Mouse (Mus musculus) mouse embryonic stem cell (cell line): ENCODE results near the gene Gpx2.

Experiments used
- in situ Hi-C, 2 experiments: fragments of 300-500 bp; cut with MboI; formaldehyde crosslinking; loops; 1 replicate in 1 of 2; 3 replicates in 1 of 2; pipeline ENCODE4 v1.14.3; 2019 to 2020; ENCODE audit warnings: low sequenced_read_pairs in 2 of 2, low pct_unique_long_range_greater_than_20kb in 1 of 2, mixed read lengths in 1 of 2; ENCODE audit not compliant: unreplicated experiment in 1 of 2

Gene Gpx2

GRCm38 (mm10) chr12:76795350-76795749, at the start of gene Gpx2:
Gpx2 (minus strand) TSS chr12:76795554.
- in situ Hi-C loops: no loop called here

GRCm38 (mm10) chr12:76844346-76845061, 49.1 kb upstream of the Gpx2 start:
- in situ Hi-C loops: no loop called here

GRCm38 (mm10) chr12:76840081-76840480, 44.7 kb upstream of the Gpx2 start:
- in situ Hi-C loops: no loop called here

- in situ Hi-C loops: loop anchor here in 1 of 2 experiments (10.0 kb wide), 1 partner anchor 156 kb away; no protein-coding TSS in a partner anchor
Measured at GRCm38 (mm10) chr12:76839298-76839697, 43.9 kb upstream of the Gpx2 start.

- in situ Hi-C loops: loop anchor here in 1 of 2 experiments (10.0 kb wide), 1 partner anchor 157 kb away; no protein-coding TSS in a partner anchor
Measured at GRCm38 (mm10) chr12:76837844-76838650, 42.7 kb upstream of the Gpx2 start.

- in situ Hi-C loops: loop anchor here in 1 of 2 experiments (10.0 kb wide), 1 partner anchor 158 kb away; no protein-coding TSS in a partner anchor
Measured at GRCm38 (mm10) chr12:76837101-76837843, 41.9 kb upstream of the Gpx2 start.

GRCm38 (mm10) chr12:76832704-76833103, 37.4 kb upstream of the Gpx2 start:
- in situ Hi-C loops: loop anchor here in 1 of 2 experiments (10.0 kb wide), 1 partner anchor 162 kb away; no protein-coding TSS in a partner anchor

- in situ Hi-C loops: no loop called here
Measured at GRCm38 (mm10) chr12:76825283-76825682, 29.9 kb upstream of the Gpx2 start.

GRCm38 (mm10) chr12:76822651-76823041, 27.3 kb upstream of the Gpx2 start, which contains the start of gene Rab15:
Rab15 (minus strand) TSS chr12:76822908.
- in situ Hi-C loops: no loop called here

- in situ Hi-C loops: no loop called here
Measured at GRCm38 (mm10) chr12:76822002-76822650, 26.8 kb upstream of the Gpx2 start.

GRCm38 (mm10) chr12:76820615-76821014, 25.3 kb upstream of the Gpx2 start:
- in situ Hi-C loops: no loop called here

- in situ Hi-C loops: no loop called here
Measured at GRCm38 (mm10) chr12:76819816-76820215, 24.5 kb upstream of the Gpx2 start.

- in situ Hi-C loops: no loop called here
Measured at GRCm38 (mm10) chr12:76818908-76819307, 23.6 kb upstream of the Gpx2 start.

GRCm38 (mm10) chr12:76818120-76818519, 22.8 kb upstream of the Gpx2 start:
- in situ Hi-C loops: no loop called here

GRCm38 (mm10) chr12:76817176-76817575, 21.8 kb upstream of the Gpx2 start:
- in situ Hi-C loops: no loop called here

- in situ Hi-C loops: no loop called here
Measured at GRCm38 (mm10) chr12:76816720-76817119, 21.4 kb upstream of the Gpx2 start.

- in situ Hi-C loops: no loop called here
Measured at GRCm38 (mm10) chr12:76814120-76814519, 18.8 kb upstream of the Gpx2 start.

GRCm38 (mm10) chr12:76813543-76813942, 18.2 kb upstream of the Gpx2 start:
- in situ Hi-C loops: no loop called here
